Mouse (Mus musculus): ENCODE measurements at regions not wholly inside any gene's neighbourhood (a gene's known extent, or its start where the extent isn't known, plus 50 kb on each side); places are given as distances from the start of the nearest gene placed in this dataset.
A peak's percentile ranks its signal among the peaks of the same experiment; 100 is the strongest.

DNA sequence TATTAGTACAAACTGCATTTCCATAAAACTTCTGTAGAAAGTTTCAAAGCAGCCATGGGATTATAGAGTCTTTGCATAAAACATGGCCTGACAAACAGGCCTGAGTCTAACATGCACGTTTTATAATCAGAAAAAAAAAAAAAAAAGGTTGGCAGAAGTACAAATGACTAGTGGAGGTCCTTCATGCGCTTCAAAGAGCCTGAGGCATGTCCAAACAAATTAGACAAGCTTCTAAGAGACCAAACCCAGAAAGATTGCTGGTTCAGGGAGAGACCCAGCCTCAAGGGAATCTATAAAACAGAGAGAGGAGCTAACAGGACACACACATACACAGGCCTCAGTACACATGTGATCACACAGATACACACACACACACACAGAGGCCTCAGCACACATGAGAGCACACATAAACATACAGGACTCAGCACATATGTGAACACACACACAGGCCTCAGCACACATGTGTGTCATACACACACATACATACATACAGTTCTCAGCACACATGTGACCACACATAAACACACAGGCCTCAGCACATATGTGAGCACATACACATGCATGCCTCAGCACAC lies 57.0 kb upstream of the Gnaq start:
- Histone ChIP-seq H3K36me3 (ENCODE audit: control insufficient read depth, insufficient read depth, low read length) (no peaks in the 10 kb centered on the region), H3K27me3 (ENCODE audit: control insufficient read depth, insufficient read depth, low read depth, low read length) (no peaks in the 10 kb centered on the region), H3K4me3 (ENCODE audit: low read depth, low read length) (no peak overlapping the region), H3K27ac (ENCODE audit: low read length) (no peak overlapping the region), H3K9ac (ENCODE audit: low read depth, low read length) (no peak overlapping the region), H3K9me3 (replicated peaks; ENCODE audit: control insufficient read depth, low read length, poor library complexity, severe bottlenecking) (no peaks in the 10 kb centered on the region), H3K4me1 (ENCODE audit: control insufficient read depth, insufficient read depth, low read length) (no peaks in the 10 kb centered on the region), H3K4me2 (ENCODE audit: low read length) (no peak overlapping the region)
- 23% methylated on average over 2 of the region's 2 CpGs for WGBS
- 0 out of 2 replicates have a peak, but pooled peaks have one; percentile 36 for ATAC-seq

- Histone ChIP-seq H3K27me3 (ENCODE audit: control insufficient read depth, insufficient read depth, low read depth, low read length) (no peaks in the 10 kb centered on the region), H3K9ac (ENCODE audit: low read depth, low read length) (no peak overlapping the region), H3K9me3 (replicated peaks; ENCODE audit: control insufficient read depth, low read length, poor library complexity, severe bottlenecking) (no peaks in the 10 kb centered on the region), H3K4me3 (ENCODE audit: low read depth, low read length) (no peak overlapping the region), H3K36me3 (ENCODE audit: control insufficient read depth, insufficient read depth, low read length) (no peaks in the 10 kb centered on the region), H3K4me2 (ENCODE audit: low read length) (no peak overlapping the region), H3K27ac (ENCODE audit: low read length) (no peak overlapping the region), H3K4me1 (ENCODE audit: control insufficient read depth, insufficient read depth, low read length) (no peaks in the 10 kb centered on the region)
- no peak for ATAC-seq
- 77% methylated on average over 1 of the region's 1 CpGs for WGBS
Measured at GRCm38 (mm10) chr19:16075026-16075425, 57.6 kb upstream of the Gnaq start.

- no peaks in the 10 kb centered on the region for H3K4me1 ChIP-seq (ENCODE audit: control insufficient read depth, insufficient read depth, low read length)
- WGBS, result 89% methylated on average over 6 of the region's 6 CpGs
- ATAC-seq, result no peak
Measured at GRCm38 (mm10) chr19:16067314-16067713, 65.3 kb upstream of the Gnaq start.

GRCm38 (mm10) chr19:16064911-16065310 lies 67.7 kb upstream of the Gnaq start:
- Histone ChIP-seq H3K27ac (ENCODE audit: low read length) (no peak overlapping the region), H3K36me3 (ENCODE audit: control insufficient read depth, insufficient read depth, low read length) (no peaks in the 10 kb centered on the region), H3K4me1 (ENCODE audit: control insufficient read depth, insufficient read depth, low read length) (no peaks in the 10 kb centered on the region), H3K9me3 (replicated peaks; ENCODE audit: control insufficient read depth, low read length, poor library complexity, severe bottlenecking) (no peaks in the 10 kb centered on the region), H3K27me3 (ENCODE audit: control insufficient read depth, insufficient read depth, low read depth, low read length) (no peaks in the 10 kb centered on the region), H3K4me2 (ENCODE audit: low read length) (no peak overlapping the region), H3K9ac (ENCODE audit: low read depth, low read length) (no peak overlapping the region), H3K4me3 (ENCODE audit: low read depth, low read length) (no peak overlapping the region)
- 95% methylated on average over 3 of the region's 3 CpGs for WGBS
- no peak for ATAC-seq

More at GRCm38 (mm10) chr19:16067314-16067713, 65.3 kb upstream of the Gnaq start:
- Histone ChIP-seq H3K4me2 (ENCODE audit: low read length) (no peak overlapping the region), H3K27me3 (ENCODE audit: control insufficient read depth, insufficient read depth, low read depth, low read length) (no peaks in the 10 kb centered on the region), H3K4me3 (ENCODE audit: low read depth, low read length) (no peak overlapping the region), H3K9ac (ENCODE audit: low read depth, low read length) (no peak overlapping the region), H3K9me3 (replicated peaks; ENCODE audit: control insufficient read depth, low read length, poor library complexity, severe bottlenecking) (no peaks in the 10 kb centered on the region), H3K27ac (ENCODE audit: low read length) (no peak overlapping the region), H3K36me3 (ENCODE audit: control insufficient read depth, insufficient read depth, low read length) (no peaks in the 10 kb centered on the region)

- 12% methylated on average over 12 of the region's 12 CpGs for WGBS
- H3K9ac ChIP-seq (ENCODE audit: low read depth, low read length), result peak overlapping the region; percentile 8; the same call in 1 of the 2 replicates
Measured at GRCm38 (mm10) chr19:16063916-16064580, 68.6 kb upstream of the Gnaq start.

DNA sequence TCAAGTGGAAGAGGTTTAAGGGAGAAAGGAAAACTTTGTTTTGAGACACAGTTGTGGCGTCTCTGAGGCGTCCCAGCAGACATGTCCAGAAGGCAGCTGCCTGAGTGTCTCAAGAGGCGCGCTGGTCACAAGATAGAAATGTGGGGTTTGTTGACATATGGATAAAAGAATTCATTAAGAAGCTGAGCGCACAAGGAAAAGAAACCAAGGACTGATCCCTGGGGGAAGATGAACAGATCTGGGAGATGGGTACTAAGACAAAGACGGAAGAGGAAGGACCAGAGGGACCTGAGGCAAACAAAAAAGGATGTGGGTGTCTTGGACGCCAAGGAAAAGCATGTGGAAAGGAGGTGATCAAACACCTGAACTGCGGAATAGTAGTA lies 69.1 kb upstream of the Gnaq start:
- Histone ChIP-seq H3K27me3 (ENCODE audit: control insufficient read depth, insufficient read depth, low read depth, low read length) (no peaks in the 10 kb centered on the region), H3K4me1 (ENCODE audit: control insufficient read depth, insufficient read depth, low read length) (no peaks in the 10 kb centered on the region), H3K27ac (ENCODE audit: low read length) (no peak overlapping the region), H3K9ac (ENCODE audit: low read depth, low read length) (no peak overlapping the region), H3K9me3 (replicated peaks; ENCODE audit: control insufficient read depth, low read length, poor library complexity, severe bottlenecking) (no peaks in the 10 kb centered on the region), H3K4me2 (ENCODE audit: low read length) (no peak overlapping the region; the same call in 1 of the 2 replicates), H3K4me3 (ENCODE audit: low read depth, low read length) (no peak overlapping the region), H3K36me3 (ENCODE audit: control insufficient read depth, insufficient read depth, low read length) (no peaks in the 10 kb centered on the region)
- ATAC-seq, result peak; percentile 36
- 46% methylated on average over 8 of the region's 8 CpGs for WGBS

More at GRCm38 (mm10) chr19:16063916-16064580, 68.6 kb upstream of the Gnaq start:
- Histone ChIP-seq H3K4me2 (ENCODE audit: low read length) (peak overlapping the region; percentile 40), H3K4me1 (ENCODE audit: control insufficient read depth, insufficient read depth, low read length) (no peaks in the 10 kb centered on the region), H3K27ac (ENCODE audit: low read length) (no peak overlapping the region), H3K9me3 (replicated peaks; ENCODE audit: control insufficient read depth, low read length, poor library complexity, severe bottlenecking) (no peaks in the 10 kb centered on the region), H3K27me3 (ENCODE audit: control insufficient read depth, insufficient read depth, low read depth, low read length) (no peaks in the 10 kb centered on the region), H3K36me3 (ENCODE audit: control insufficient read depth, insufficient read depth, low read length) (no peaks in the 10 kb centered on the region), H3K4me3 (ENCODE audit: low read depth, low read length) (no peak overlapping the region)
- peak; percentile 75 for ATAC-seq

DNA sequence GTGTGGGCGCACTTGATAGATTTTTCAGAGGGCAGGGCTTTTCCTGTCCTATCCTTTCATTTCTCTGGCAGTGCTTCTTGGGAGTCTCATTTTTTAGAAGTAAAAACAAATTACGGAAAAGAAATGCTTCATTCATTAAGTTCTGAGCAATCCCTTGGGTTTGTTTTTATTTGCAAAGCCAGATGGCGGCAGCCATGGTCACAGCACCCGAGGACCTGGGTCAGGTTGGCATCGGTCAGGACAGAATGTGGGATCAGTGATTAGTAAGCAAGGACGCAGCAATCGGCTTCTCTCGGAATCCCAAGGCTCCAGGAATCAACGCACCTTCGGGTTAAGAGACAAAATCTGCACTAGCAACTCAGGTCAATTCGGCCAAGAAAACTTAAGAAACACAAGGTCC lies 70.8 kb upstream of the Gnaq start:
- H3K27me3 ChIP-seq (ENCODE audit: control insufficient read depth, insufficient read depth, low read depth, low read length), result no peaks in the 10 kb centered on the region
- H3K4me3 ChIP-seq (ENCODE audit: low read depth, low read length), result no peak overlapping the region
- no peak overlapping the region for H3K9ac ChIP-seq (ENCODE audit: low read depth, low read length)
- no peak overlapping the region for H3K27ac ChIP-seq (ENCODE audit: low read length)
- 88% methylated on average over 11 of the region's 11 CpGs for WGBS
- no peaks in the 10 kb centered on the region for H3K36me3 ChIP-seq (ENCODE audit: control insufficient read depth, insufficient read depth, low read length)
- ATAC-seq, result no peak
- no peaks in the 10 kb centered on the region for H3K4me1 ChIP-seq (ENCODE audit: control insufficient read depth, insufficient read depth, low read length)
- no peaks in the 10 kb centered on the region for H3K9me3 ChIP-seq (replicated peaks; ENCODE audit: control insufficient read depth, low read length, poor library complexity, severe bottlenecking)
- no peak overlapping the region for H3K4me2 ChIP-seq (ENCODE audit: low read length)

- no peak overlapping the region for H3K4me3 ChIP-seq (ENCODE audit: low read depth, low read length)
- no peaks in the 10 kb centered on the region for H3K27me3 ChIP-seq (ENCODE audit: control insufficient read depth, insufficient read depth, low read depth, low read length)
- no peaks in the 10 kb centered on the region for H3K4me1 ChIP-seq (ENCODE audit: control insufficient read depth, insufficient read depth, low read length)
- no peak overlapping the region for H3K4me2 ChIP-seq (ENCODE audit: low read length)
- ATAC-seq, result no peak
- H3K36me3 ChIP-seq (ENCODE audit: control insufficient read depth, insufficient read depth, low read length), result no peaks in the 10 kb centered on the region
- WGBS, result 92% methylated on average over 4 of the region's 4 CpGs
- no peak overlapping the region for H3K27ac ChIP-seq (ENCODE audit: low read length)
- no peak overlapping the region for H3K9ac ChIP-seq (ENCODE audit: low read depth, low read length)
- no peaks in the 10 kb centered on the region for H3K9me3 ChIP-seq (replicated peaks; ENCODE audit: control insufficient read depth, low read length, poor library complexity, severe bottlenecking)
Measured at GRCm38 (mm10) chr19:16059026-16059425, 73.6 kb upstream of the Gnaq start.

GRCm38 (mm10) chr19:16050220-16051055 lies 65.6 kb upstream of the Cep78 start:
- H3K4me2 ChIP-seq (ENCODE audit: low read length), result peak overlapping the region; percentile 57
- peaks cover 8% of the 10 kb centered on the region for H3K4me1 ChIP-seq (ENCODE audit: control insufficient read depth, insufficient read depth, low read length)
- 3% methylated on average over 18 of the region's 18 CpGs for WGBS
- no peaks in the 10 kb centered on the region for H3K36me3 ChIP-seq (ENCODE audit: control insufficient read depth, insufficient read depth, low read length)
- H3K9me3 ChIP-seq (replicated peaks; ENCODE audit: control insufficient read depth, low read length, poor library complexity, severe bottlenecking), result no peaks in the 10 kb centered on the region
- no peaks in the 10 kb centered on the region for H3K27me3 ChIP-seq (ENCODE audit: control insufficient read depth, insufficient read depth, low read depth, low read length)
- peak overlapping the region; percentile 43; the same call in 1 of the 2 replicates for H3K27ac ChIP-seq (ENCODE audit: low read length)
- H3K9ac ChIP-seq (ENCODE audit: low read depth, low read length), result peak overlapping the region; percentile 5; the same call in 1 of the 2 replicates
- peak; percentile 88 for ATAC-seq
- peak overlapping the region; percentile 30 for H3K4me3 ChIP-seq (ENCODE audit: low read depth, low read length)
